Mouse (Mus musculus) hindbrain, embryonic 12.5 days (tissue): ENCODE measurements at regions not wholly inside any gene's neighbourhood (a gene's known extent, or its start where the extent isn't known, plus 50 kb on each side); places are given as distances from the start of the nearest gene placed in this dataset.

ENCODE experiments used
- ATAC-seq: fragments of 200-750 bp; cut with Nextera tagmentation; 2 replicates; pipeline ENCODE4 v1.8.0; 2017; ENCODE audit warnings: moderate TSS enrichment; ENCODE audit not compliant: low FRiP score
- H3K27ac ChIP-seq: fragments of 300-500 bp; sonication (generic); 2 replicates; pipeline ENCODE4 v1.5.1; 2016; ENCODE audit warnings: mild to moderate bottlenecking
- H3K27me3 ChIP-seq: fragments of 300-500 bp; sonication (generic); 2 replicates; pipeline ENCODE4 v1.6.1; 2016; ENCODE audit warnings: mild to moderate bottlenecking
- H3K36me3 ChIP-seq: fragments of 300-500 bp; sonication (generic); 2 replicates; pipeline ENCODE4 v1.6.1; 2016; ENCODE audit warnings: mild to moderate bottlenecking
- H3K4me1 ChIP-seq: fragments of 300-500 bp; sonication (generic); 2 replicates; pipeline ENCODE4 v1.6.1; 2016
- H3K4me2 ChIP-seq: fragments of 300-500 bp; sonication (generic); replicated peaks from 2 replicates; pipeline ENCODE4 v1.6.1; 2016; ENCODE audit warnings: mild to moderate bottlenecking
- H3K4me3 ChIP-seq: fragments of 300-500 bp; sonication (generic); 2 replicates; pipeline ENCODE4 v1.5.1; 2016; ENCODE audit warnings: mild to moderate bottlenecking
- H3K9ac ChIP-seq: fragments of 300-500 bp; sonication (generic); 2 replicates; pipeline ENCODE4 v1.6.1; 2016; ENCODE audit warnings: mild to moderate bottlenecking, moderate library complexity
- H3K9me3 ChIP-seq: fragments of 300-500 bp; sonication (generic); replicated peaks from 2 replicates; pipeline ENCODE4 v1.6.1; 2016; ENCODE audit warnings: mild to moderate bottlenecking
- WGBS: fragments of 180-500 bp; shearing (Covaris S2); methylation state at CpG from one replicate; pipeline ENCODE4 v1.1.7; 2016; 5-methylcytosine and 5-hydroxymethylcytosine counted together

- WGBS: 79% methylated on average over 2 of the region's 2 CpGs
- Histone ChIP-seq H3K4me1 (no peaks in the 10 kb centered on the region), H3K4me2 (no peak overlapping the region), H3K36me3 (no peaks in the 10 kb centered on the region), H3K9me3 (no peaks in the 10 kb centered on the region), H3K27ac (no peak overlapping the region), H3K4me3 (no peak overlapping the region), H3K9ac (no peak overlapping the region), H3K27me3 (no peaks in the 10 kb centered on the region)
- no peak for ATAC-seq
These were observed 117.7 kb downstream of the Pah start for GRCm38 (mm10) chr10:87639339-87639738.

GRCm38 (mm10) chr10:87649091-87649490 is 127.5 kb downstream of the Pah start:
- no peaks in the 10 kb centered on the region for H3K27me3 ChIP-seq
- H3K4me3 ChIP-seq: no peak overlapping the region
- no peak overlapping the region for H3K4me2 ChIP-seq
- no peak for ATAC-seq
- no peaks in the 10 kb centered on the region for H3K9me3 ChIP-seq
- no peak overlapping the region for H3K27ac ChIP-seq
- H3K9ac ChIP-seq: no peak overlapping the region
- H3K4me1 ChIP-seq: no peaks in the 10 kb centered on the region
- 20% methylated on average over 1 of the region's 1 CpGs for WGBS
- H3K36me3 ChIP-seq: no peaks in the 10 kb centered on the region

- ATAC-seq: no peak
- H3K4me3 ChIP-seq: no peak overlapping the region
- H3K4me2 ChIP-seq: no peak overlapping the region
- WGBS: 70% methylated on average over 8 of the region's 8 CpGs
- no peaks in the 10 kb centered on the region for H3K4me1 ChIP-seq
- H3K9me3 ChIP-seq: no peaks in the 10 kb centered on the region
- no peaks in the 10 kb centered on the region for H3K27me3 ChIP-seq
- no peak overlapping the region for H3K9ac ChIP-seq
- no peak overlapping the region for H3K27ac ChIP-seq
- H3K36me3 ChIP-seq: no peaks in the 10 kb centered on the region
These were observed 130.6 kb downstream of the Pah start for GRCm38 (mm10) chr10:87652139-87652740.

- H3K9ac ChIP-seq: no peak overlapping the region
- no peaks in the 10 kb centered on the region for H3K9me3 ChIP-seq
- no peak overlapping the region for H3K4me3 ChIP-seq
- H3K4me2 ChIP-seq: no peak overlapping the region
- H3K27ac ChIP-seq: no peak overlapping the region
- WGBS: 84% methylated on average over 4 of the region's 4 CpGs
- no peaks in the 10 kb centered on the region for H3K36me3 ChIP-seq
- H3K4me1 ChIP-seq: no peaks in the 10 kb centered on the region
- ATAC-seq: no peak
- no peaks in the 10 kb centered on the region for H3K27me3 ChIP-seq
These were observed 132.5 kb downstream of the Pah start for GRCm38 (mm10) chr10:87654112-87654511.

GRCm38 (mm10) chr10:87666020-87666718 is 144.6 kb downstream of the Pah start:
- no peak; the same call in 1 of the 2 replicates for ATAC-seq
- H3K27ac ChIP-seq: 0 out of 2 replicates have a peak overlapping the region, but pooled peaks have one; percentile 13

GRCm38 (mm10) chr10:87666719-87667387 is 145.3 kb downstream of the Pah start:
- Histone ChIP-seq H3K4me1 (0 out of 2 replicates have a peak, but pooled peaks cover 5% of the 10 kb centered on the region), H3K9me3 (no peaks in the 10 kb centered on the region), H3K27ac (0 out of 2 replicates have a peak overlapping the region, but pooled peaks have one; percentile 13), H3K9ac (no peak overlapping the region), H3K36me3 (no peaks in the 10 kb centered on the region), H3K4me3 (no peak overlapping the region), H3K4me2 (no peak overlapping the region), H3K27me3 (no peaks in the 10 kb centered on the region)
- no peak for ATAC-seq
- WGBS: 82% methylated on average over 7 of the region's 7 CpGs

More at GRCm38 (mm10) chr10:87666020-87666718, 144.6 kb downstream of the Pah start:
- WGBS: 69% methylated on average over 9 of the region's 9 CpGs
- no peaks in the 10 kb centered on the region for H3K27me3 ChIP-seq
- H3K4me3 ChIP-seq: no peak overlapping the region
- no peaks in the 10 kb centered on the region for H3K36me3 ChIP-seq
- no peak overlapping the region for H3K4me2 ChIP-seq
- H3K9ac ChIP-seq: no peak overlapping the region
- no peaks in the 10 kb centered on the region for H3K9me3 ChIP-seq
- 0 out of 2 replicates have a peak, but pooled peaks cover 5% of the 10 kb centered on the region for H3K4me1 ChIP-seq

- Histone ChIP-seq H3K27ac (no peak overlapping the region), H3K4me3 (no peak overlapping the region), H3K9me3 (no peaks in the 10 kb centered on the region), H3K9ac (no peak overlapping the region), H3K27me3 (no peaks in the 10 kb centered on the region), H3K4me2 (no peak overlapping the region), H3K4me1 (0 out of 2 replicates have a peak, but pooled peaks cover 5% of the 10 kb centered on the region), H3K36me3 (no peaks in the 10 kb centered on the region)
- WGBS: 91% methylated on average over 10 of the region's 10 CpGs
- ATAC-seq: no peak
These were observed 146.1 kb downstream of the Pah start for GRCm38 (mm10) chr10:87667651-87668140.

GRCm38 (mm10) chr10:87674740-87675420 is 153.3 kb downstream of the Pah start:
- H3K4me1 ChIP-seq: no peaks in the 10 kb centered on the region
- H3K27ac ChIP-seq: no peak overlapping the region
- H3K4me2 ChIP-seq: no peak overlapping the region
- H3K9me3 ChIP-seq: no peaks in the 10 kb centered on the region
- H3K9ac ChIP-seq: no peak overlapping the region
- no peak for ATAC-seq
- H3K27me3 ChIP-seq: no peaks in the 10 kb centered on the region
- no peak overlapping the region for H3K4me3 ChIP-seq
- no peaks in the 10 kb centered on the region for H3K36me3 ChIP-seq
- WGBS: 76% methylated on average over 5 of the region's 5 CpGs

- no peaks in the 10 kb centered on the region for H3K27me3 ChIP-seq
- no peak overlapping the region for H3K27ac ChIP-seq
- no peak for ATAC-seq
- no peak overlapping the region for H3K9ac ChIP-seq
- WGBS: 74% methylated on average over 4 of the region's 4 CpGs
- H3K9me3 ChIP-seq: no peaks in the 10 kb centered on the region
- no peak overlapping the region for H3K4me3 ChIP-seq
- no peaks in the 10 kb centered on the region for H3K4me1 ChIP-seq
- H3K4me2 ChIP-seq: no peak overlapping the region
- no peaks in the 10 kb centered on the region for H3K36me3 ChIP-seq
These were observed 154.6 kb downstream of the Pah start for GRCm38 (mm10) chr10:87676041-87676672.

GRCm38 (mm10) chr10:87678984-87679383 is 157.4 kb downstream of the Pah start:
- H3K4me1 ChIP-seq: no peaks in the 10 kb centered on the region
- H3K27ac ChIP-seq: no peak overlapping the region
- ATAC-seq: no peak
- H3K36me3 ChIP-seq: no peaks in the 10 kb centered on the region
- H3K9me3 ChIP-seq: no peaks in the 10 kb centered on the region
- H3K27me3 ChIP-seq: no peaks in the 10 kb centered on the region
- no peak overlapping the region for H3K9ac ChIP-seq
- H3K4me3 ChIP-seq: no peak overlapping the region
- H3K4me2 ChIP-seq: no peak overlapping the region

GRCm38 (mm10) chr10:87686311-87686710 is 164.7 kb downstream of the Pah start:
- no peaks in the 10 kb centered on the region for H3K9me3 ChIP-seq
- no peak overlapping the region for H3K27ac ChIP-seq
- H3K9ac ChIP-seq: no peak overlapping the region
- no peaks in the 10 kb centered on the region for H3K36me3 ChIP-seq
- H3K4me2 ChIP-seq: no peak overlapping the region
- no peak for ATAC-seq
- WGBS: 45% methylated on average over 4 of the region's 4 CpGs
- H3K4me3 ChIP-seq: no peak overlapping the region
- no peaks in the 10 kb centered on the region for H3K4me1 ChIP-seq
- H3K27me3 ChIP-seq: no peaks in the 10 kb centered on the region

- no peak overlapping the region for H3K27ac ChIP-seq
- 86% methylated on average over 2 of the region's 2 CpGs for WGBS
- no peak overlapping the region for H3K4me3 ChIP-seq
- H3K27me3 ChIP-seq: no peaks in the 10 kb centered on the region
- ATAC-seq: no peak
- H3K4me1 ChIP-seq: no peaks in the 10 kb centered on the region
- H3K4me2 ChIP-seq: no peak overlapping the region
- no peaks in the 10 kb centered on the region for H3K9me3 ChIP-seq
- no peak overlapping the region for H3K9ac ChIP-seq
- H3K36me3 ChIP-seq: no peaks in the 10 kb centered on the region
These were observed 165.2 kb downstream of the Pah start for GRCm38 (mm10) chr10:87686785-87687184.
